Mouse (Mus musculus): Measurements from ENCODE around the gene Chchd3. TPM values are rescaled to one million over a fixed set of nuclear protein-coding genes. Genes with fewer than 3 reads are reported as not detected.

The Chchd3 gene
- polyA plus RNA-seq, 1 experiment: 92.2 TPM

GRCm38 (mm10) chr6:32944956-32945355 lies 115.1 kb downstream of the Chchd3 start:
- H3K27me3 ChIP-seq (replicated peaks): no peaks in the 10 kb centered on the region
- no peak for TF ChIP-seq GATA1 (IDR thresholded peaks at IDR 0.05; ENCODE audit: borderline replicate concordance, low read length)
- no peak for TF ChIP-seq FLI1 (IDR thresholded peaks at IDR 0.05; ENCODE audit: low read length)
- no peaks in the 10 kb centered on the region for H3K36me3 ChIP-seq (replicated peaks; ENCODE audit: low read length)
- H3K4me3 ChIP-seq (replicated peaks): no peak overlapping the region
- H3K9me3 ChIP-seq: no peaks in the 10 kb centered on the region
- peaks cover 28% of the 10 kb centered on the region for H3K4me1 ChIP-seq

- Histone ChIP-seq H3K27me3 (replicated peaks) (no peaks in the 10 kb centered on the region), H3K4me3 (replicated peaks) (no peak overlapping the region), H3K9me3 (no peaks in the 10 kb centered on the region), H3K36me3 (replicated peaks; ENCODE audit: low read length) (no peaks in the 10 kb centered on the region), H3K4me1 (peaks cover 33% of the 10 kb centered on the region)
- no peak for TF ChIP-seq FLI1 (IDR thresholded peaks at IDR 0.05; ENCODE audit: low read length)
- TF ChIP-seq GATA1 (IDR thresholded peaks at IDR 0.05; ENCODE audit: borderline replicate concordance, low read length): no peak
Measured at GRCm38 (mm10) chr6:32943651-32944050, 116.4 kb downstream of the Chchd3 start.

- Histone ChIP-seq H3K4me3 (replicated peaks) (no peak overlapping the region), H3K36me3 (replicated peaks; ENCODE audit: low read length) (no peaks in the 10 kb centered on the region), H3K4me1 (peaks cover 40% of the 10 kb centered on the region), H3K27me3 (replicated peaks) (no peaks in the 10 kb centered on the region), H3K9me3 (no peaks in the 10 kb centered on the region)
- TF ChIP-seq FLI1 (IDR thresholded peaks at IDR 0.05; ENCODE audit: low read length): no peak
- no peak for TF ChIP-seq GATA1 (IDR thresholded peaks at IDR 0.05; ENCODE audit: borderline replicate concordance, low read length)
Measured at GRCm38 (mm10) chr6:32940299-32940698, 119.8 kb downstream of the Chchd3 start.

GRCm38 (mm10) chr6:32937643-32938042 lies 122.4 kb downstream of the Chchd3 start:
- H3K36me3 ChIP-seq (replicated peaks; ENCODE audit: low read length): peaks cover 5% of the 10 kb centered on the region
- no peaks in the 10 kb centered on the region for H3K27me3 ChIP-seq (replicated peaks)
- no peak overlapping the region for H3K4me3 ChIP-seq (replicated peaks)
- H3K4me1 ChIP-seq: peaks cover 45% of the 10 kb centered on the region
- H3K9me3 ChIP-seq: no peaks in the 10 kb centered on the region
- TF ChIP-seq GATA1 (IDR thresholded peaks at IDR 0.05; ENCODE audit: borderline replicate concordance, low read length): no peak; the same call in 2 of the 3 replicates
- TF ChIP-seq FLI1 (IDR thresholded peaks at IDR 0.05; ENCODE audit: low read length): no peak

- peaks cover 9% of the 10 kb centered on the region for H3K36me3 ChIP-seq (replicated peaks; ENCODE audit: low read length)
- TF ChIP-seq FLI1 (IDR thresholded peaks at IDR 0.05; ENCODE audit: low read length) (no peak), GATA1 (IDR thresholded peaks at IDR 0.05; ENCODE audit: borderline replicate concordance, low read length) (no peak)
- H3K27me3 ChIP-seq (replicated peaks): no peaks in the 10 kb centered on the region
- H3K4me3 ChIP-seq (replicated peaks): no peak overlapping the region
- peaks cover 45% of the 10 kb centered on the region for H3K4me1 ChIP-seq
- no peaks in the 10 kb centered on the region for H3K9me3 ChIP-seq
Measured at GRCm38 (mm10) chr6:32936794-32937193, 123.3 kb downstream of the Chchd3 start.

- H3K36me3 ChIP-seq (replicated peaks; ENCODE audit: low read length): peaks cover 12% of the 10 kb centered on the region
- H3K27me3 ChIP-seq (replicated peaks): no peaks in the 10 kb centered on the region
- H3K4me3 ChIP-seq (replicated peaks): no peak overlapping the region
- no peaks in the 10 kb centered on the region for H3K9me3 ChIP-seq
- H3K4me1 ChIP-seq: peaks cover 42% of the 10 kb centered on the region
- TF ChIP-seq GATA1 (IDR thresholded peaks at IDR 0.05; ENCODE audit: borderline replicate concordance, low read length) (no peak), FLI1 (IDR thresholded peaks at IDR 0.05; ENCODE audit: low read length) (no peak)
Measured at GRCm38 (mm10) chr6:32936365-32936764, 123.7 kb downstream of the Chchd3 start.

- H3K4me1 ChIP-seq: peaks cover 42% of the 10 kb centered on the region
- TF ChIP-seq FLI1 (IDR thresholded peaks at IDR 0.05; ENCODE audit: low read length) (no peak), GATA1 (IDR thresholded peaks at IDR 0.05; ENCODE audit: borderline replicate concordance, low read length) (no peak)
- H3K27me3 ChIP-seq (replicated peaks): no peaks in the 10 kb centered on the region
- peaks cover 15% of the 10 kb centered on the region for H3K36me3 ChIP-seq (replicated peaks; ENCODE audit: low read length)
- no peak overlapping the region for H3K4me3 ChIP-seq (replicated peaks)
- H3K9me3 ChIP-seq: no peaks in the 10 kb centered on the region
Measured at GRCm38 (mm10) chr6:32935576-32935975, 124.5 kb downstream of the Chchd3 start.

- Histone ChIP-seq H3K4me3 (replicated peaks) (no peak overlapping the region), H3K36me3 (replicated peaks; ENCODE audit: low read length) (peaks cover 21% of the 10 kb centered on the region), H3K27me3 (replicated peaks) (no peaks in the 10 kb centered on the region), H3K9me3 (no peaks in the 10 kb centered on the region), H3K4me1 (peaks cover 27% of the 10 kb centered on the region)
- TF ChIP-seq FLI1 (IDR thresholded peaks at IDR 0.05; ENCODE audit: low read length): no peak
- no peak for TF ChIP-seq GATA1 (IDR thresholded peaks at IDR 0.05; ENCODE audit: borderline replicate concordance, low read length)
Measured at GRCm38 (mm10) chr6:32931106-32931770, 128.8 kb downstream of the Chchd3 start.

GRCm38 (mm10) chr6:32922391-32922790 lies 137.7 kb downstream of the Chchd3 start:
- TF ChIP-seq FLI1 (IDR thresholded peaks at IDR 0.05; ENCODE audit: low read length) (no peak), GATA1 (IDR thresholded peaks at IDR 0.05; ENCODE audit: borderline replicate concordance, low read length) (no peak)

GRCm38 (mm10) chr6:32920091-32920490 lies 140.0 kb downstream of the Chchd3 start:
- Histone ChIP-seq H3K9me3 (no peaks in the 10 kb centered on the region), H3K27me3 (replicated peaks) (no peaks in the 10 kb centered on the region), H3K4me3 (replicated peaks) (no peak overlapping the region), H3K36me3 (replicated peaks; ENCODE audit: low read length) (peaks cover 22% of the 10 kb centered on the region), H3K4me1 (peaks cover 22% of the 10 kb centered on the region)
- TF ChIP-seq FLI1 (IDR thresholded peaks at IDR 0.05; ENCODE audit: low read length) (no peak), GATA1 (IDR thresholded peaks at IDR 0.05; ENCODE audit: borderline replicate concordance, low read length) (no peak)

More at GRCm38 (mm10) chr6:32922391-32922790, 137.7 kb downstream of the Chchd3 start:
- Histone ChIP-seq H3K27me3 (replicated peaks) (no peaks in the 10 kb centered on the region), H3K9me3 (no peaks in the 10 kb centered on the region), H3K36me3 (replicated peaks; ENCODE audit: low read length) (peaks cover 17% of the 10 kb centered on the region), H3K4me3 (replicated peaks) (no peak overlapping the region), H3K4me1 (peaks cover 26% of the 10 kb centered on the region)

Measured in megakaryocyte, embryonic 14.5 days (primary cell).